Mouse (Mus musculus) CH12.LX (cell line): ENCODE measurements around the gene Tasp1. TPM values are rescaled to one million over a fixed set of nuclear protein-coding genes. Genes with fewer than 3 reads are reported as not detected.

Source experiments
- polyA plus RNA-seq: library from polyadenylated mRNA; unstranded; fragments of >175 nt; gene quantifications from 2 replicates; pipeline ENCODE4 v1.2.1, GENCODE M21; 2012; ENCODE audit warnings: low read depth; ENCODE audit not compliant: insufficient read length
- total RNA-seq, 2 experiments: library from RNA; depleted of rRNA; stranded (reverse); fragments of 300-350 nt in 1 of 2; fragments of >200 nt in 1 of 2; gene quantifications; 2 replicates each; pipeline ENCODE4 v1.2.3; 2012 to 2014

Gene Tasp1
- total and polyA plus RNA-seq, 3 experiments: 28.8 to 64.5 (median 28.9) TPM

Other genes with a start within 250 kb of the Tasp1 start
- not detected in 2 replicates for gene Gm17374, start 85.2 kb upstream of the Tasp1 start, total RNA-seq (2012; rRNA removed)
- not detected in 2 replicates for gene Gm17374, start 85.2 kb upstream of the Tasp1 start, total RNA-seq (2014; rRNA removed)
- gene Gm17374, start 85.2 kb upstream of the Tasp1 start, polyA plus RNA-seq: not detected in 2 replicates
- 27.3 and 30.8 TPM in 2 replicates for gene Esf1, start 103.8 kb upstream of the Tasp1 start, total RNA-seq (2012; rRNA removed)
- 41.8 and 50.0 TPM in 2 replicates for gene Esf1, start 103.8 kb upstream of the Tasp1 start, total RNA-seq (2014; rRNA removed)
- gene Esf1, start 103.8 kb upstream of the Tasp1 start, polyA plus RNA-seq: 72.7 and 73.2 TPM in 2 replicates
- 19.3 and 26.4 TPM in 2 replicates for gene Ndufaf5, start 103.8 kb upstream of the Tasp1 start, total RNA-seq (2012; rRNA removed)
- 39.5 and 40.5 TPM in 2 replicates for gene Ndufaf5, start 103.8 kb upstream of the Tasp1 start, total RNA-seq (2014; rRNA removed)
- 21.1 and 23.3 TPM in 2 replicates for gene Ndufaf5, start 103.8 kb upstream of the Tasp1 start, polyA plus RNA-seq